12 mouse cellular contexts compared by ENCODE assay signal in genomic region chr11:79286305-79286799, GRCm38 (mm10). TPM values are rescaled to one million over a fixed set of nuclear protein-coding genes. Genes with fewer than 3 reads are reported as not detected.
A peak's percentile ranks its signal among the peaks of the same experiment; 100 is the strongest.
DNase-seq lines count a peak whose midpoint lies in the region; ATAC-seq and TF ChIP-seq lines count a peak whose summit lies in the region.
"Had no signal": no experiment of that assay in that cellular context is flagged by ENCODE, and none has a peak within 500 bp of the region (broad histone marks: within the 10 kb centered on the region; RNA-seq: fewer than 3 reads in every experiment).

No protein-coding gene starts in this region.

- ATAC-seq in embryonic facial prominence, embryonic 12.5 days (ENCODE audit: insufficient number of reproducible peaks, insufficient read depth, low FRiP score, low TSS enrichment), result no peak
- no peak for ATAC-seq in activated CD4-positive, CD25-positive, alpha-beta regulatory T cell, adult 4 months

- no peaks in the 10 kb centered on the region for H3K79me2 ChIP-seq in liver, adult 2 months (ENCODE audit: control insufficient read depth, insufficient read depth, low read length)

- intact Hi-C loops in left cerebral cortex, postnatal 36 days (cut with DNase I), result no loop called here

- peaks cover 3% of the 10 kb centered on the region; the same call in 1 of the 2 replicates for H3K4me1 ChIP-seq in embryonic facial prominence, embryonic 12.5 days
- peaks cover 38% of the 10 kb centered on the region for H3K4me1 ChIP-seq in liver, adult 2 months (ENCODE audit: control insufficient read depth, insufficient read depth, low read length)

- DNase-seq in lung, postnatal 36 days, result peak; percentile 43
- no peak for DNase-seq in lung, postnatal 10 days
- DNase-seq in liver, adult 2 months (ENCODE audit: extremely low read depth, low read depth, low spot score), result peak; percentile 77
- peak; percentile 17 for DNase-seq in splenic B cell, adult 2 months (ENCODE audit: low read depth, low spot score)
- no peak for DNase-seq in left cerebral cortex, postnatal 36 days (ENCODE audit: low spot score in 2 of 2)
- DNase-seq: kidney, adult 2 months; retina, postnatal 1 day had no signal

- H3K36me3 ChIP-seq in embryonic facial prominence, embryonic 12.5 days, result no peaks in the 10 kb centered on the region
- no peaks in the 10 kb centered on the region for H3K36me3 ChIP-seq in liver, adult 2 months (ENCODE audit: control insufficient read depth, insufficient read depth, low read length)
- no peaks in the 10 kb centered on the region for H3K36me3 ChIP-seq in splenic B cell, adult 2 months (ENCODE audit: control insufficient read depth, insufficient read depth, low read length, poor library complexity, severe bottlenecking)
- H3K36me3 ChIP-seq: limb, embryonic 15.5 days had no signal

- 0 out of 2 replicates have a peak overlapping the region, but pooled peaks have one; percentile 11 for H3K27ac ChIP-seq in embryonic facial prominence, embryonic 12.5 days
- H3K27ac ChIP-seq in liver, adult 2 months (replicated peaks; ENCODE audit: insufficient read depth, low read depth, low read length), result peak overlapping the region; percentile 95
- H3K27ac ChIP-seq: limb, embryonic 15.5 days had no signal

- no peak overlapping the region for H3K4me3 ChIP-seq in embryonic facial prominence, embryonic 12.5 days
- H3K4me3 ChIP-seq in liver, adult 2 months (ENCODE audit: insufficient read depth, low read depth, low read length), result no peak overlapping the region
- H3K4me3 ChIP-seq: limb, embryonic 15.5 days had no signal

- no peak for TF ChIP-seq CTCF in liver, adult 2 months (IDR thresholded peaks at IDR 0.05; ENCODE audit: low read depth, low read length)

- TF ChIP-seq POLR2A in liver, adult 2 months (IDR thresholded peaks at IDR 0.05; ENCODE audit: extremely low read depth, insufficient read depth, low read length), result no peak

- WGBS in embryonic facial prominence, embryonic 12.5 days, result 84% methylated on average over 9 of the region's 9 CpGs
- 28% methylated on average over 9 of the region's 9 CpGs for WGBS in liver, adult 2 months

- no peak overlapping the region for H3K4me2 ChIP-seq in embryonic facial prominence, embryonic 12.5 days (replicated peaks)
- H3K4me2 ChIP-seq: limb, embryonic 15.5 days had no signal

- H3K9ac ChIP-seq in embryonic facial prominence, embryonic 12.5 days, result no peak overlapping the region
- peak overlapping the region; percentile 30; the same call in 1 of the 2 replicates for H3K9ac ChIP-seq in liver, adult 2 months (ENCODE audit: low read depth, low read length)
- H3K9ac ChIP-seq: limb, embryonic 15.5 days had no signal

- H3K9me3 ChIP-seq in embryonic facial prominence, embryonic 12.5 days, result peaks cover 3% of the 10 kb centered on the region; the same call in 1 of the 2 replicates

- no peaks in the 10 kb centered on the region for H3K27me3 ChIP-seq in embryonic facial prominence, embryonic 12.5 days
- H3K27me3 ChIP-seq in liver, adult 2 months (ENCODE audit: control insufficient read depth, insufficient read depth, low read length), result no peaks in the 10 kb centered on the region
- H3K27me3 ChIP-seq in splenic B cell, adult 2 months (ENCODE audit: control insufficient read depth, insufficient read depth, low read length, poor library complexity, severe bottlenecking), result no peaks in the 10 kb centered on the region
- H3K27me3 ChIP-seq: limb, embryonic 15.5 days had no signal

RNA-seq across cellular contexts. Expression of gene Gm9964, which starts 10.4 kb away (rescaled TPM):
- not detected in 2 replicates for polyA plus RNA-seq in embryonic facial prominence, embryonic 12.5 days (2016; fragmentation: Nextera tagmentation; extraction: Ambion mirVana)
- not detected in 2 replicates for total RNA-seq in liver, adult 2 months (2014; rRNA removed)
- polyA plus RNA-seq in liver, adult 2 months (2012; rRNA removed), result not detected in 2 replicates
- not detected for polyA plus RNA-seq in activated CD4-positive, CD25-positive, alpha-beta regulatory T cell, adult 4 months (2017; shearing (Covaris generic))
- under 1 TPM in 1 of 2 experiments, not detected in 1; 0.97 TPM for total RNA-seq in left cerebral cortex, postnatal 36 days (2021)
- total RNA-seq: adrenal gland, adult 18-20 months; heart, postnatal 14 days had no signal
- polyA plus RNA-seq: kidney, adult 2 months; limb, embryonic 15.5 days had no signal

RNA-seq across cellular contexts. Expression of gene Wsb1, which starts 31.9 kb away (rescaled TPM):
- polyA plus RNA-seq in embryonic facial prominence, embryonic 12.5 days (2016; fragmentation: Nextera tagmentation; extraction: Ambion mirVana), result 480 and 498 TPM in 2 replicates
- total RNA-seq in liver, adult 2 months (2014; rRNA removed), result 20.6 and 29.9 TPM in 2 replicates
- 20.2 and 23.4 TPM in 2 replicates for polyA plus RNA-seq in liver, adult 2 months (2012; rRNA removed)
- 10 to 100 TPM; 81.8 to 88.3 TPM for polyA plus RNA-seq in activated CD4-positive, CD25-positive, alpha-beta regulatory T cell, adult 4 months (2017; shearing (Covaris generic))
- total RNA-seq in left cerebral cortex, postnatal 36 days (2021), result 10 to 100 TPM; 54.0 to 84.7 TPM

RNA-seq across cellular contexts. Expression of gene Nf1, which starts 53.1 kb away (rescaled TPM):
- 9.0 and 9.3 TPM in 2 replicates for polyA plus RNA-seq in embryonic facial prominence, embryonic 12.5 days (2016; fragmentation: Nextera tagmentation; extraction: Ambion mirVana)
- 21.1 and 25.0 TPM in 2 replicates for total RNA-seq in liver, adult 2 months (2014; rRNA removed)
- 3.6 and 5.5 TPM in 2 replicates for polyA plus RNA-seq in liver, adult 2 months (2012; rRNA removed)
- 1 to 10 TPM; 1.2 to 1.6 TPM for polyA plus RNA-seq in activated CD4-positive, CD25-positive, alpha-beta regulatory T cell, adult 4 months (2017; shearing (Covaris generic))
- 100 to 1,000 TPM; 111 to 130 TPM for total RNA-seq in left cerebral cortex, postnatal 36 days (2021)

Comparison
In these comparisons a context has a peak if more than half of its experiments do, and no peak if none do; other contexts are left out.
1. DNase-seq: peak in lung, postnatal 36 days (single experiment), liver, adult 2 months (single experiment) and splenic B cell, adult 2 months (single experiment); none in lung, postnatal 10 days (single experiment) and left cerebral cortex, postnatal 36 days (0 of 2).